1 mouse cellular context compared by ENCODE assay signal in genomic region chr7:103810296-103810695, GRCm38 (mm10).
A peak's percentile ranks its signal among the peaks of the same experiment; 100 is the strongest.
TF ChIP-seq lines count a peak whose summit lies in the region.

No protein-coding gene starts in this region.

TF ChIP-seq in MEL, 35 proteins besides CTCF, POLR2A, EP300 and RAD21:
- peak; percentile 52; the same call in 1 of the 2 replicates for TF ChIP-seq TAL1 (IDR thresholded peaks at IDR 0.05; ENCODE audit: low read length)
- no peak for TF ChIP-seq ZC3H11A (IDR thresholded peaks at IDR 0.05; ENCODE audit: low read depth, low read length)
- peak; percentile 38; the same call in 1 of the 2 replicates for TF ChIP-seq GATA1 (IDR thresholded peaks at IDR 0.05; ENCODE audit: low read depth, low read length)
- peak; percentile 75 for TF ChIP-seq MYC (IDR thresholded peaks at IDR 0.05; ENCODE audit: low read depth, low read length)
- peak; percentile 62; the same call in 1 of the 2 replicates for TF ChIP-seq SIN3A (IDR thresholded peaks at IDR 0.05; ENCODE audit: low read length)
- TF ChIP-seq ETS1 (IDR thresholded peaks at IDR 0.05; ENCODE audit: low read depth, low read length) = peak; percentile 77
- peak; percentile 67; the same call in 1 of the 2 replicates for TF ChIP-seq MXI1 (IDR thresholded peaks at IDR 0.05; ENCODE audit: low read depth, low read length)
- TF ChIP-seq MAFK (IDR thresholded peaks at IDR 0.05; ENCODE audit: borderline replicate concordance, low read depth, low read length) = 0 out of 2 replicates have a peak, but pooled peaks have one; percentile 14
- peak; percentile 56; the same call in 1 of the 2 replicates for TF ChIP-seq TCF12 (IDR thresholded peaks at IDR 0.05; ENCODE audit: low read depth, low read length)
- TF ChIP-seq MEF2A (IDR thresholded peaks at IDR 0.05; ENCODE audit: extremely low read depth, insufficient replicate concordance, low read depth, low read length, poor library complexity, severe bottlenecking) = no peak
- TF ChIP-seq MYB (IDR thresholded peaks at IDR 0.05; ENCODE audit: low read depth, low read length) = no peak
- TF ChIP-seq RCOR1 (IDR thresholded peaks at IDR 0.05; ENCODE audit: low read depth, low read length) = peak; percentile 48
- peak; percentile 18; the same call in 1 of the 2 replicates for TF ChIP-seq MAX (IDR thresholded peaks at IDR 0.05; ENCODE audit: low read length)
- TF ChIP-seq SMC3 (IDR thresholded peaks at IDR 0.05; ENCODE audit: low read depth, low read length) = no peak
